Mouse (Mus musculus): ENCODE results near the gene Hspa1b. TPM values are rescaled to one million over a fixed set of nuclear protein-coding genes. Genes with fewer than 3 reads are reported as not detected.
"Not testable (repeated sequence)": the region's sequence is repeated elsewhere in the genome, so short reads cannot be mapped to it uniquely, and the experiment has no call there.

Gene Hspa1b
- 0.05 TPM in 1 of 2 replicates, not detected in the other for polyA plus RNA-seq (2015; fragmentation: Nextera tagmentation; extraction: Ambion mirVana)

- Histone ChIP-seq H3K27me3 (ENCODE audit: control insufficient read depth, insufficient read depth, low read depth, low read length) (peaks cover 18% of the 10 kb centered on the region), H3K4me3 (ENCODE audit: low read depth, low read length) (peak within 1 kb of the TSS; percentile 64), H3K4me1 (ENCODE audit: control insufficient read depth, low read depth, low read length) (peaks cover 12% of the 10 kb centered on the region), H3K4me2 (ENCODE audit: low read depth, low read length) (peak within 1 kb of the TSS; percentile 89), H3K27ac (ENCODE audit: low read length) (peak within 1 kb of the TSS; percentile 83), H3K9ac (ENCODE audit: low read depth, low read length) (peak within 1 kb of the TSS; percentile 67)
- not testable (repeated sequence) for H3K9me3 ChIP-seq (replicated peaks; ENCODE audit: control insufficient read depth, low read length); H3K36me3 ChIP-seq (ENCODE audit: control insufficient read depth, insufficient read depth)
- WGBS (ENCODE audit: insufficient replicate concordance), result 0% methylated on average over 29 of the region's 32 CpGs
- ATAC-seq (ENCODE audit: low read depth), result peak; percentile 90
These were observed at the start of gene Hspa1b for GRCm38 (mm10) chr17:34959130-34959778. Gene Hspa1b, minus strand, starts transcription at chr17:34959238.

- peaks cover 19% of the 10 kb centered on the region for H3K4me1 ChIP-seq (ENCODE audit: control insufficient read depth, low read depth, low read length)
- peaks cover 61% of the 10 kb centered on the region for H3K36me3 ChIP-seq (ENCODE audit: control insufficient read depth, insufficient read depth)
- H3K9me3 ChIP-seq (replicated peaks; ENCODE audit: control insufficient read depth, low read length), result no peaks in the 10 kb centered on the region
- ATAC-seq (ENCODE audit: low read depth), result no peak
- H3K27ac ChIP-seq (ENCODE audit: low read length), result no peak overlapping the region
- 79% methylated on average over 7 of the region's 7 CpGs for WGBS (ENCODE audit: insufficient replicate concordance)
- no peak overlapping the region for H3K4me3 ChIP-seq (ENCODE audit: low read depth, low read length)
- no peaks in the 10 kb centered on the region for H3K27me3 ChIP-seq (ENCODE audit: control insufficient read depth, insufficient read depth, low read depth, low read length)
- H3K9ac ChIP-seq (ENCODE audit: low read depth, low read length), result no peak overlapping the region
- H3K4me2 ChIP-seq (ENCODE audit: low read depth, low read length), result no peak overlapping the region
These were observed 48.5 kb upstream of the Hspa1b start for GRCm38 (mm10) chr17:35007387-35007991.

- H3K27me3 ChIP-seq (ENCODE audit: control insufficient read depth, insufficient read depth, low read depth, low read length); H3K9me3 ChIP-seq (replicated peaks; ENCODE audit: control insufficient read depth, low read length); H3K4me3 ChIP-seq (ENCODE audit: low read depth, low read length); ATAC-seq (ENCODE audit: low read depth); H3K4me2 ChIP-seq (ENCODE audit: low read depth, low read length); H3K27ac ChIP-seq (ENCODE audit: low read length); H3K9ac ChIP-seq (ENCODE audit: low read depth, low read length): not testable (repeated sequence)
- peaks cover 45% of the 10 kb centered on the region for H3K36me3 ChIP-seq (ENCODE audit: control insufficient read depth, insufficient read depth)
- WGBS (ENCODE audit: insufficient replicate concordance), result 88% methylated on average over 4 of the region's 5 CpGs
- peaks cover 21% of the 10 kb centered on the region for H3K4me1 ChIP-seq (ENCODE audit: control insufficient read depth, low read depth, low read length)
These were observed 46.9 kb upstream of the Hspa1b start for GRCm38 (mm10) chr17:35005902-35006301.

- no peak overlapping the region for H3K4me3 ChIP-seq (ENCODE audit: low read depth, low read length)
- 86% methylated on average over 10 of the region's 10 CpGs for WGBS (ENCODE audit: insufficient replicate concordance)
- H3K27me3 ChIP-seq (ENCODE audit: control insufficient read depth, insufficient read depth, low read depth, low read length), result no peaks in the 10 kb centered on the region
- H3K36me3 ChIP-seq (ENCODE audit: control insufficient read depth, insufficient read depth), result peaks cover 38% of the 10 kb centered on the region
- H3K9me3 ChIP-seq (replicated peaks; ENCODE audit: control insufficient read depth, low read length), result no peaks in the 10 kb centered on the region
- H3K27ac ChIP-seq (ENCODE audit: low read length), result no peak overlapping the region
- no peak overlapping the region for H3K9ac ChIP-seq (ENCODE audit: low read depth, low read length)
- no peak overlapping the region for H3K4me2 ChIP-seq (ENCODE audit: low read depth, low read length)
- ATAC-seq (ENCODE audit: low read depth), result no peak
- peaks cover 21% of the 10 kb centered on the region for H3K4me1 ChIP-seq (ENCODE audit: control insufficient read depth, low read depth, low read length)
These were observed 46.1 kb upstream of the Hspa1b start for GRCm38 (mm10) chr17:35005158-35005557.

GRCm38 (mm10) chr17:35004075-35004717 is 45.2 kb upstream of the Hspa1b start:
- H3K4me3 ChIP-seq (ENCODE audit: low read depth, low read length), result no peak overlapping the region
- no peak for ATAC-seq (ENCODE audit: low read depth)

GRCm38 (mm10) chr17:35003022-35003838 is 44.2 kb upstream of the Hspa1b start:
- peak overlapping the region; percentile 97 for H3K27ac ChIP-seq (ENCODE audit: low read length)
- ATAC-seq (ENCODE audit: low read depth), result no peak

More at GRCm38 (mm10) chr17:35004075-35004717, 45.2 kb upstream of the Hspa1b start:
- peaks cover 38% of the 10 kb centered on the region for H3K36me3 ChIP-seq (ENCODE audit: control insufficient read depth, insufficient read depth)
- H3K4me1 ChIP-seq (ENCODE audit: control insufficient read depth, low read depth, low read length), result peaks cover 23% of the 10 kb centered on the region
- H3K27me3 ChIP-seq (ENCODE audit: control insufficient read depth, insufficient read depth, low read depth, low read length), result no peaks in the 10 kb centered on the region
- no peak overlapping the region for H3K4me2 ChIP-seq (ENCODE audit: low read depth, low read length)
- H3K27ac ChIP-seq (ENCODE audit: low read length), result no peak overlapping the region
- H3K9me3 ChIP-seq (replicated peaks; ENCODE audit: control insufficient read depth, low read length), result no peaks in the 10 kb centered on the region
- no peak overlapping the region for H3K9ac ChIP-seq (ENCODE audit: low read depth, low read length)
- WGBS (ENCODE audit: insufficient replicate concordance), result 87% methylated on average over 17 of the region's 17 CpGs

GRCm38 (mm10) chr17:35002153-35002865 is 43.3 kb upstream of the Hspa1b start:
- Histone ChIP-seq H3K27ac (ENCODE audit: low read length) (peak overlapping the region; percentile 97), H3K9me3 (replicated peaks; ENCODE audit: control insufficient read depth, low read length) (no peaks in the 10 kb centered on the region), H3K4me3 (ENCODE audit: low read depth, low read length) (peak overlapping the region; percentile 82), H3K4me1 (ENCODE audit: control insufficient read depth, low read depth, low read length) (peaks cover 40% of the 10 kb centered on the region), H3K4me2 (ENCODE audit: low read depth, low read length) (peak overlapping the region; percentile 95), H3K27me3 (ENCODE audit: control insufficient read depth, insufficient read depth, low read depth, low read length) (no peaks in the 10 kb centered on the region), H3K9ac (ENCODE audit: low read depth, low read length) (peak overlapping the region; percentile 95), H3K36me3 (ENCODE audit: control insufficient read depth, insufficient read depth) (peaks cover 31% of the 10 kb centered on the region)
- peak; percentile 11; the same call in 1 of the 2 replicates for ATAC-seq (ENCODE audit: low read depth)
- WGBS (ENCODE audit: insufficient replicate concordance), result 2% methylated on average over 12 of the region's 12 CpGs

More at GRCm38 (mm10) chr17:35003022-35003838, 44.2 kb upstream of the Hspa1b start:
- Histone ChIP-seq H3K4me2 (ENCODE audit: low read depth, low read length) (peak overlapping the region; percentile 95), H3K36me3 (ENCODE audit: control insufficient read depth, insufficient read depth) (peaks cover 31% of the 10 kb centered on the region), H3K4me1 (ENCODE audit: control insufficient read depth, low read depth, low read length) (peaks cover 32% of the 10 kb centered on the region), H3K9me3 (replicated peaks; ENCODE audit: control insufficient read depth, low read length) (no peaks in the 10 kb centered on the region), H3K27me3 (ENCODE audit: control insufficient read depth, insufficient read depth, low read depth, low read length) (no peaks in the 10 kb centered on the region), H3K9ac (ENCODE audit: low read depth, low read length) (peak overlapping the region; percentile 95), H3K4me3 (ENCODE audit: low read depth, low read length) (peak overlapping the region; percentile 82)
- 35% methylated on average over 9 of the region's 9 CpGs for WGBS (ENCODE audit: insufficient replicate concordance)

- peak overlapping the region; percentile 95 for H3K4me2 ChIP-seq (ENCODE audit: low read depth, low read length)
- H3K27me3 ChIP-seq (ENCODE audit: control insufficient read depth, insufficient read depth, low read depth, low read length), result no peaks in the 10 kb centered on the region
- H3K9me3 ChIP-seq (replicated peaks; ENCODE audit: control insufficient read depth, low read length), result no peaks in the 10 kb centered on the region
- under 1% methylated on average over 35 of the region's 35 CpGs for WGBS (ENCODE audit: insufficient replicate concordance)
- H3K4me3 ChIP-seq (ENCODE audit: low read depth, low read length), result peak overlapping the region; percentile 82
- H3K9ac ChIP-seq (ENCODE audit: low read depth, low read length), result peak overlapping the region; percentile 95
- peaks cover 46% of the 10 kb centered on the region for H3K4me1 ChIP-seq (ENCODE audit: control insufficient read depth, low read depth, low read length)
- H3K36me3 ChIP-seq (ENCODE audit: control insufficient read depth, insufficient read depth), result peaks cover 31% of the 10 kb centered on the region
- H3K27ac ChIP-seq (ENCODE audit: low read length), result peak overlapping the region; percentile 97
- ATAC-seq (ENCODE audit: low read depth), result peak; percentile 6
These were observed 42.6 kb upstream of the Hspa1b start for GRCm38 (mm10) chr17:35001452-35002152.

Data from liver, embryonic 16.5 days (tissue).